Mouse (Mus musculus) thymus, adult 2 months (tissue): ENCODE measurements at regions not wholly inside any gene's neighbourhood (a gene's known extent, or its start where the extent isn't known, plus 50 kb on each side); places are given as distances from the start of the nearest gene placed in this dataset.
A peak's percentile ranks its signal among the peaks of the same experiment; 100 is the strongest.

Experiments
- DNase-seq: peaks from one replicate; pipeline ENCODE4 v3.0.0; 2021
- H3K27ac ChIP-seq: fragments of 200-500 bp; 2 replicates; pipeline ENCODE4 v1.5.1; 2012; ENCODE audit warnings: low read length, control low read depth; ENCODE audit not compliant: control insufficient read depth, insufficient read depth
- H3K27me3 ChIP-seq: fragments of 200-500 bp; 2 replicates; pipeline ENCODE4 v1.6.1; 2012; ENCODE audit warnings: mild to moderate bottlenecking, low read length, moderate library complexity, mixed read lengths; ENCODE audit not compliant: control insufficient read depth, insufficient read depth
- H3K36me3 ChIP-seq: fragments of 200-500 bp; 2 replicates; pipeline ENCODE4 v1.6.1; 2012; ENCODE audit warnings: mild to moderate bottlenecking, low read length, moderate library complexity; ENCODE audit not compliant: control insufficient read depth, insufficient read depth
- H3K4me1 ChIP-seq: fragments of 200-500 bp; replicated peaks from 2 replicates; pipeline ENCODE4 v1.6.1; 2012; ENCODE audit warnings: low read length; ENCODE audit not compliant: control insufficient read depth, insufficient read depth
- H3K4me3 ChIP-seq: fragments of 200-500 bp; 2 replicates; pipeline ENCODE4 v1.5.1; 2012; ENCODE audit warnings: mild to moderate bottlenecking, low read length, control low read depth, moderate library complexity; ENCODE audit not compliant: control insufficient read depth, insufficient read depth
- CTCF ChIP-seq: fragments of 200-500 bp; IDR thresholded peaks from 2 replicates; pipeline ENCODE4 v1.5.1; 2012; ENCODE audit warnings: mild to moderate bottlenecking, control low read depth, low read length, moderate library complexity, borderline replicate concordance; ENCODE audit not compliant: control insufficient read depth, poor library complexity, insufficient read depth; ENCODE audit errors: extremely low read depth
- POLR2A ChIP-seq: fragments of 200-500 bp; IDR thresholded peaks from 2 replicates; pipeline ENCODE4 v1.6.1; 2012; ENCODE audit warnings: mild to moderate bottlenecking, low read length, control low read depth, moderate library complexity; ENCODE audit not compliant: control insufficient read depth, poor library complexity, insufficient read depth; ENCODE audit errors: extremely low read depth
- WGBS: fragments of 180-500 bp; shearing (Covaris S2); methylation state at CpG from one replicate; pipeline ENCODE4 v1.1.7; 2018; 5-methylcytosine and 5-hydroxymethylcytosine counted together

DNA sequence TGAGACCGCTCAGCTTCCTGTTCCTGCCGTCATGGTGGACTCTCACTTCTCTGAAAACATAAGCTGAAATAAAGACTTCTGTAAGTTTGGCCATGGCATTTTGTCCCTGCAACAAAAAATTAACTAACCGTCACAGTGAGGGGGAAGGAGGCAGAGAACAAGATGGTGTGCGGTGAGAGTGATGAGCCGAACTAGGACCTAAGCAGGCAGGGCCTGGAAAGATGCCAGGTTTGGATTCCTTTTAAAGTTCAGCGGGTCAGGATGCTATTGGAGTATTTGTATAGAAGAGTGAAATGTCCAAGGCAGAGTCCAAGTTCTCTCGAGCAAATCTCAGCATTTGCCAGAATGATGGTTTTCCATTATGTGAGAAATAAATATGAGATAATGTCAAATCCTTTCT is 312.3 kb downstream of the Gm49356 start:
- DNase-seq, result no peak
- H3K4me3 ChIP-seq, result no peak overlapping the region
- no peaks in the 10 kb centered on the region for H3K36me3 ChIP-seq
- H3K27me3 ChIP-seq, result no peaks in the 10 kb centered on the region
- no peak overlapping the region for H3K27ac ChIP-seq
- WGBS, result 90% methylated on average over 7 of the region's 7 CpGs
- H3K4me1 ChIP-seq, result no peaks in the 10 kb centered on the region
- TF ChIP-seq CTCF, result no peak
- TF ChIP-seq POLR2A, result no peak

GRCm38 (mm10) chr15:59201894-59202670 is 313.0 kb downstream of the Gm49356 start:
- WGBS, result 88% methylated on average over 19 of the region's 19 CpGs
- TF ChIP-seq POLR2A (no peak), CTCF (no peak)
- DNase-seq, result no peak
- Histone ChIP-seq H3K36me3 (no peaks in the 10 kb centered on the region), H3K27ac (no peak overlapping the region), H3K27me3 (no peaks in the 10 kb centered on the region), H3K4me1 (no peaks in the 10 kb centered on the region), H3K4me3 (no peak overlapping the region)

- no peaks in the 10 kb centered on the region for H3K27me3 ChIP-seq
- no peaks in the 10 kb centered on the region for H3K36me3 ChIP-seq
- H3K27ac ChIP-seq, result no peak overlapping the region
- no peak for TF ChIP-seq CTCF
- TF ChIP-seq POLR2A, result no peak
- DNase-seq, result no peak
- WGBS, result 93% methylated on average over 17 of the region's 17 CpGs
- H3K4me3 ChIP-seq, result no peak overlapping the region
- no peaks in the 10 kb centered on the region for H3K4me1 ChIP-seq
These were observed 314.2 kb downstream of the Gm49356 start for GRCm38 (mm10) chr15:59203097-59203849.

DNA sequence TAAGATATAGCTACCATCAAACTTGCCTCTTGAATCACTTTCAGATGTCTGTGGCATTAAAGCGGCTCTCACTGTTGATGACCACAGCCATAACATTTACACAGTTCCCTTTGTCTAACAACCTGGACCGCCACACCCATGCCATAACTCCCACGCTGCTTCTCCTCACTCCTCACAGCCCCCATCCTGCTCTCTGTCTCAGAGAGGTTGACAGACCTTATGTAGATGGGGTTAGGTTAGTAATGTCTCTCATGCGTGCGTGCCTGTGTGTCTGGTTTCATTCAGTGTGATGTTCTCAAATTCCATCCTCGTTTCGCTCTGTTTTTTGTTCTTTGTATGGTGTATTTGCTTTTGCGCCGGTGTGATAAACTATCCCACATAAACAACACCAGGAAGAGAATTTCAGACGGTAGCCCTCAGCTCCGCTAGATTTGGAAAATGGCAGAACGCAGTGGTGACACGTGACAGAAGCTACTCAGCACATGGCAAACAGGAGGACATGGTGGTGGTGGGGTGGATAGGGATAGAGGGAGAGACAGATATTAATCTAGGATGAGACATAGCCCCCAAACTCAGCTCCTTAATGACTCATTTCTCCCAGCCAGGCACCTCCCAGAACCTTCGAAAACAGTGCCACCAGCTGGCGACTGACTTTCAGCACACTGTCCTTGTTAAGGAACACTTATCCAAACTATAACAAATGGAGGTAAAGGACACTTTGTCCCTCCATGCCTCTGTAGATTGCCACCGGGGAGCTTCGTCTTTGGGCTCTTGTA is 314.9 kb downstream of the Gm49356 start:
- Histone ChIP-seq H3K4me3 (no peak overlapping the region), H3K27ac (no peak overlapping the region), H3K27me3 (no peaks in the 10 kb centered on the region), H3K36me3 (no peaks in the 10 kb centered on the region), H3K4me1 (no peaks in the 10 kb centered on the region)
- peak; percentile 28 for DNase-seq
- WGBS, result 90% methylated on average over 17 of the region's 17 CpGs
- TF ChIP-seq CTCF (no peak), POLR2A (no peak)

- DNase-seq, result no peak
- TF ChIP-seq CTCF, result no peak
- no peak for TF ChIP-seq POLR2A
- H3K27me3 ChIP-seq, result no peaks in the 10 kb centered on the region
- no peak overlapping the region for H3K27ac ChIP-seq
- WGBS, result 82% methylated on average over 3 of the region's 3 CpGs
- H3K4me3 ChIP-seq, result no peak overlapping the region
- H3K36me3 ChIP-seq, result no peaks in the 10 kb centered on the region
- no peaks in the 10 kb centered on the region for H3K4me1 ChIP-seq
These were observed 316.0 kb downstream of the Gm49356 start for GRCm38 (mm10) chr15:59205091-59205490.

- 93% methylated on average over 7 of the region's 7 CpGs for WGBS
- TF ChIP-seq CTCF (no peak), POLR2A (no peak)
- no peak overlapping the region for H3K4me3 ChIP-seq
- no peaks in the 10 kb centered on the region for H3K27me3 ChIP-seq
- H3K4me1 ChIP-seq, result no peaks in the 10 kb centered on the region
- no peaks in the 10 kb centered on the region for H3K36me3 ChIP-seq
- DNase-seq, result no peak
- H3K27ac ChIP-seq, result no peak overlapping the region
These were observed 316.4 kb downstream of the Gm49356 start for GRCm38 (mm10) chr15:59205544-59205943.
